Mouse (Mus musculus) olfactory bulb, adult 2 months (tissue): Measurements from ENCODE around the gene Aacs.

Experiments used
- CTCF ChIP-seq: fragments of 200-500 bp; IDR thresholded peaks from 2 replicates; pipeline ENCODE4 v1.5.1; 2012; ENCODE audit warnings: low read depth, mild to moderate bottlenecking, low read length, moderate library complexity; ENCODE audit not compliant: insufficient read depth
- POLR2A ChIP-seq: fragments of 200-500 bp; IDR thresholded peaks from 2 replicates; pipeline ENCODE4 v1.6.1; 2012; ENCODE audit warnings: mild to moderate bottlenecking, low read depth, low read length, moderate library complexity; ENCODE audit not compliant: insufficient read depth

DNA sequence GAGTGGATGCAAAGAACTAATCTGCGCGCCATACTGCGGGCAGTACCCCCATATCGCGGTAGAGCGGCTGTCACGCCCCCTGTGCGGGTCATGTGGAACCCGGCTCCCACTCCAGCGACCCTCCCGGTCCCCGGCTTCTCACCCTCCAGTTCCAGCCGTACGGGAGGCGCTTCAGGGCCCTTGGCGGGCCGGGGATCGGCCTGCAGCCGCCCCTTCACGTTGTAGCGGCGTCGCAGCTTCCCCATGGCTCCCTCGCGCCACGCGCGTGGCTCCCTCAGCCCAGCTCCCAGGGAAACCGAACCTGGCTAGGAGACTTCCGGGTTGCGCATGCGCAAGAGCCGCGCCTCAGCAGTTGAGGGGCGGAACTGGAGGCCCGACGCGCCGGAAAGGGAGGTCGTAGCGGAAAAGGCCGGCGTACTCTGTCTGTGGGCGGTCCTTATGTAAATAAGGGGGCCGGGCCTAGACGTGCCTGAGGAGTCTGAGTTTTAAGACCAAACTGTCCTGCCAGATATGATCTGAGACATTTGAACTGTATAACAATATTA is 41.7 kb upstream of the Aacs start, which contains the start of gene Dhx37:
- TF ChIP-seq POLR2A = peak; percentile 84
- no peak for TF ChIP-seq CTCF
